34 mouse cellular contexts compared by ENCODE assay signal in the genomic region with DNA sequence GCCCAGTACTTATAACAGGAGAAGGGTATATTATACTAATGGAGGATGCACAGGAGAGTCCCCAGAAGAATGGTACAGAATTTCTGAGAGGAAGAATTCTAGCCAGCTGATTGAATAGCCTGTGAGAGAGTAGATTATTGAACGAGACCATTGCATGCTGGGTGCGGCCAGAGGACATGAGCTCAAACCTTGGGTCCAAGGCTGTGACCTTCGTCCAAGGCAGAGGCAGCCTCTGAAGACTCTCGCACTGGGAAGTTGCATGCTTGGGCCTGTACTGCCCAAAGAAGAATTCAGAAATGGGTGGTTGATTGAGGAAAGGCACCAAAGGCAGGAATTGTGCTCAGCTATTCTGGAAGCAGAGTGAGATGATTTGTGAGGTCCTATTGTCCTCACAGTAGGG. TPM values are rescaled to one million over a fixed set of nuclear protein-coding genes. Genes with fewer than 3 reads are reported as not detected.
DNase-seq lines count a peak whose midpoint lies in the region; ATAC-seq and TF ChIP-seq lines count a peak whose summit lies in the region.
"Had no signal": no experiment of that assay in that cellular context is flagged by ENCODE, and none has a peak within 500 bp of the region (broad histone marks: within the 10 kb centered on the region; RNA-seq: fewer than 3 reads in every experiment).

No protein-coding gene starts in this region.

- peak overlapping the region; percentile 63; the same call in 1 of the 2 replicates for H3K27ac ChIP-seq in kidney, embryonic 16.5 days (ENCODE audit: low read length)
- no peak overlapping the region for H3K27ac ChIP-seq in liver, postnatal 0 days (ENCODE audit: low read depth)
- H3K27ac ChIP-seq: embryonic facial prominence, embryonic 13.5 days; forebrain, embryonic 10.5 days; forebrain, embryonic 15.5 days; gastrocnemius, adult 2 months; hindbrain, embryonic 10.5 days; liver, embryonic 12.5 days; midbrain, embryonic 12.5 days; neural tube, embryonic 12.5 days; stomach, embryonic 15.5 days had no signal

- H3K9ac ChIP-seq in kidney, embryonic 16.5 days (replicated peaks; ENCODE audit: low read length) = no peak overlapping the region
- no peak overlapping the region for H3K9ac ChIP-seq in liver, postnatal 0 days (replicated peaks)
- H3K9ac ChIP-seq: embryonic facial prominence, embryonic 13.5 days; forebrain, embryonic 15.5 days; liver, embryonic 12.5 days; midbrain, embryonic 12.5 days; neural tube, embryonic 12.5 days; stomach, embryonic 15.5 days had no signal

- H3K4me1 ChIP-seq in kidney, embryonic 16.5 days (ENCODE audit: insufficient read depth, low read length) = peaks cover 29% of the 10 kb centered on the region
- no peaks in the 10 kb centered on the region for H3K4me1 ChIP-seq in liver, postnatal 0 days (ENCODE audit: insufficient read depth)
- H3K4me1 ChIP-seq: embryonic facial prominence, embryonic 13.5 days; forebrain, embryonic 10.5 days; forebrain, embryonic 15.5 days; hindbrain, embryonic 10.5 days; liver, embryonic 12.5 days; megakaryocyte, embryonic 14.5 days; midbrain, embryonic 12.5 days; neural tube, embryonic 12.5 days; stomach, embryonic 15.5 days had no signal

- TF ChIP-seq CTCF in liver, postnatal 0 days (IDR thresholded peaks at IDR 0.05; ENCODE audit: low read depth) = no peak

- H3K36me3 ChIP-seq in kidney, embryonic 16.5 days (ENCODE audit: insufficient read depth, low read length) = no peaks in the 10 kb centered on the region
- no peaks in the 10 kb centered on the region for H3K36me3 ChIP-seq in liver, postnatal 0 days (replicated peaks; ENCODE audit: insufficient read depth, low read length)
- H3K36me3 ChIP-seq: embryonic facial prominence, embryonic 13.5 days; forebrain, embryonic 10.5 days; forebrain, embryonic 15.5 days; G1E; hindbrain, embryonic 10.5 days; liver, embryonic 12.5 days; midbrain, embryonic 12.5 days; neural tube, embryonic 12.5 days; stomach, embryonic 15.5 days had no signal

- ATAC-seq in kidney, embryonic 16.5 days (ENCODE audit: low FRiP score, low TSS enrichment) = no peak
- ATAC-seq in liver, postnatal 0 days = no peak
- ATAC-seq: forebrain, embryonic 15.5 days; hindbrain, embryonic 16.5 days; lung, postnatal 0 days had no signal

- peak; percentile 53 for DNase-seq in adrenal gland, adult 2 months
- DNase-seq in adrenal gland, adult 18-20 months (ENCODE audit: low spot score in 2 of 2) = no peak
- DNase-seq in kidney, adult 9 months = peak; percentile 65
- DNase-seq in kidney, postnatal 4 days = no peak
- peak; percentile 12 for DNase-seq in adrenal gland, postnatal 10 days
- no peak for DNase-seq in urinary bladder, postnatal 25 days (ENCODE audit: low spot score)
- DNase-seq in liver, postnatal 0 days = no peak
- DNase-seq: cerebellum, adult 8-10 months; cerebellum, postnatal 36 days; embryo, embryonic 11 days; gastrocnemius, adult 2 months; heart, postnatal 14 days; layer of hippocampus, postnatal 36 days; left cerebral cortex, postnatal 4 days; lung, adult 18-20 months; lung, postnatal 4 days; right cerebral cortex, postnatal 25 days; thymus, adult 18-20 months; thymus, postnatal 25 days had no signal

- no peaks in the 10 kb centered on the region for H3K9me3 ChIP-seq in kidney, embryonic 16.5 days (ENCODE audit: low read length)
- H3K9me3 ChIP-seq in liver, postnatal 0 days (ENCODE audit: low read length) = no peaks in the 10 kb centered on the region
- H3K9me3 ChIP-seq: embryonic facial prominence, embryonic 13.5 days; forebrain, embryonic 10.5 days; forebrain, embryonic 15.5 days; G1E; hindbrain, embryonic 10.5 days; liver, embryonic 12.5 days; megakaryocyte, embryonic 14.5 days; midbrain, embryonic 12.5 days; neural tube, embryonic 12.5 days; stomach, embryonic 15.5 days had no signal

- no peak overlapping the region for H3K4me3 ChIP-seq in kidney, embryonic 16.5 days (ENCODE audit: low read length)
- H3K4me3 ChIP-seq in liver, postnatal 0 days (ENCODE audit: low read depth, low read length) = no peak overlapping the region
- H3K4me3 ChIP-seq: embryonic facial prominence, embryonic 13.5 days; forebrain, embryonic 10.5 days; forebrain, embryonic 15.5 days; gastrocnemius, adult 2 months; hindbrain, embryonic 10.5 days; liver, embryonic 12.5 days; megakaryocyte, embryonic 14.5 days; midbrain, embryonic 12.5 days; myocyte; neural tube, embryonic 12.5 days; stomach, embryonic 15.5 days had no signal

- TF ChIP-seq EP300 in liver, postnatal 0 days (IDR thresholded peaks at IDR 0.05; ENCODE audit: low read depth) = no peak

- H3K27me3 ChIP-seq in kidney, embryonic 16.5 days (ENCODE audit: insufficient read depth, low read length) = no peaks in the 10 kb centered on the region
- no peaks in the 10 kb centered on the region for H3K27me3 ChIP-seq in liver, postnatal 0 days (ENCODE audit: insufficient read depth, low read length)
- H3K27me3 ChIP-seq: embryonic facial prominence, embryonic 13.5 days; forebrain, embryonic 15.5 days; liver, embryonic 12.5 days; midbrain, embryonic 12.5 days; neural tube, embryonic 12.5 days; stomach, embryonic 15.5 days had no signal

- WGBS in kidney, embryonic 16.5 days = 77% methylated on average over 4 of the region's 4 CpGs
- WGBS in liver, postnatal 0 days (ENCODE audit: insufficient replicate concordance) = 57% methylated on average over 4 of the region's 4 CpGs

- no peak overlapping the region for H3K4me2 ChIP-seq in kidney, embryonic 16.5 days (replicated peaks; ENCODE audit: low read depth, low read length)
- H3K4me2 ChIP-seq in liver, postnatal 0 days (ENCODE audit: low read depth, low read length) = no peak overlapping the region
- H3K4me2 ChIP-seq: embryonic facial prominence, embryonic 13.5 days; forebrain, embryonic 15.5 days; liver, embryonic 12.5 days; midbrain, embryonic 12.5 days; neural tube, embryonic 12.5 days; stomach, embryonic 15.5 days had no signal

RNA-seq across cellular contexts. Expression of a gene that starts 38.0 kb away (rescaled TPM):
- under 1 TPM; 0.06 to 0.17 TPM for total RNA-seq in adrenal gland, adult 2 months (2021)
- not detected in 2 replicates for polyA plus RNA-seq in adrenal gland, adult 2 months (2012; rRNA removed)
- under 1 TPM in 1 of 2 experiments, not detected in 1; 0.56 TPM for total RNA-seq in adrenal gland, adult 18-20 months (2021)
- under 1 TPM; 0.58 to 0.99 TPM for total RNA-seq in adrenal gland, postnatal 10 days (2021)
- polyA plus RNA-seq in kidney, embryonic 16.5 days (2015; fragmentation: Nextera tagmentation; extraction: Ambion mirVana) = 57.6 and 64.0 TPM in 2 replicates
- polyA plus RNA-seq in liver, postnatal 0 days (2015; fragmentation: Nextera tagmentation; extraction: Ambion mirVana) = 1.2 and 1.5 TPM in 2 replicates
- total RNA-seq: heart, adult 8-10 months had no signal
- polyA plus RNA-seq: G1E had no signal

Comparison
In these comparisons a context has a peak if more than half of its experiments do, and no peak if none do; other contexts are left out.
1. DNase-seq: peak in adrenal gland, adult 2 months (single experiment), kidney, adult 9 months (single experiment) and adrenal gland, postnatal 10 days (single experiment); none in adrenal gland, adult 18-20 months (0 of 2), kidney, postnatal 4 days (0 of 2), urinary bladder, postnatal 25 days (single experiment) and liver, postnatal 0 days (single experiment).